Mouse (Mus musculus) liver, embryonic 14.5 days (tissue): ENCODE measurements at regions not wholly inside any gene's neighbourhood (a gene's known extent, or its start where the extent isn't known, plus 50 kb on each side); places are given as distances from the start of the nearest gene placed in this dataset.

ENCODE experiments used
- CTCF ChIP-seq: IDR thresholded peaks from 2 replicates; pipeline ENCODE4 v1.5.1; 2016; ENCODE audit warnings: antibody characterized with exemption, low read depth, control low read depth
- EP300 ChIP-seq: IDR thresholded peaks from 2 replicates; pipeline ENCODE4 v1.6.1; 2016; ENCODE audit warnings: antibody characterized with exemption, low read depth

DNA sequence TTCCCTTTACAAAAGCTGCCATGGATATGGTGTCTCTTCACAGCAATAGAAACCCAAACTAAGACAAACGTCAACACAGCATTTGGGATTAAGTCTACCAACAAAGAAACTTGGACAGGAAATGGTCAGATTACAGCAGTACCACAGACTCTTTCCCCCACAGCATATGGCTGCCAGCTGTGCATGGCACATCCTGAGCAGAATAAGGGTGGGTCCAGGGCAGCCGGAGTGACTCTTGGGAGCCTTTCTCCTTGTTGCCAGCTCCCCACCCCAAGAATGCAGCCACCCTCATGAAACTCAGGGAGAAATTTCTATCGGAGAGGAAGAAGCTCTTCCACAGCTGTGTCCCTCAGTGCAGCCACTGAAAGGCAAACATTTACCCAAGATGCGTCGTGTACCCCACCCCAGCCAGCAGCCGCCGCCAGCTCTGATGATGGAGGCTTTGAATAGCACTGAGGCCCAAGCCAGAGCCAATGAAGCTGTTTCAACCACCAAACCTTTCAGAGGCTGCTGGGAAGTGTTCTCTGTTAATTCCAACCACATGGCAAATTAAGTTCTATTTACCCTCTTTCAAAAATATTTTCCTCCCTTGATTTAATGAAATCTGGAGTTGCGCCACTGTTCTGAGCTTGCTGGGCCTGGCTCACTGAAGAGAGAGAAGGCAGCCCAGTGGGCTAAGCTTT is 75.8 kb upstream of the Hs6st1 start:
- TF ChIP-seq CTCF (no peak), EP300 (no peak)
